Mouse (Mus musculus) activated CD4-positive, CD25-positive, alpha-beta regulatory T cell, adult 4 months (primary cell): Measurements from ENCODE around the gene Srsf12. TPM values are rescaled to one million over a fixed set of nuclear protein-coding genes. Genes with fewer than 3 reads are reported as not detected.

ENCODE experiments used
- ATAC-seq: one replicate; pipeline ENCODE4 v1.8.0; 2017
- polyA plus RNA-seq, 2 experiments: library from polyadenylated mRNA; unstranded; fragments of 100-300 nt; shearing (Covaris generic); gene quantifications; one replicate each; pipeline ENCODE4 v1.2.1; 2017

The Srsf12 gene
- 1 to 10 TPM; 2.1 to 3.9 TPM for polyA plus RNA-seq

DNA sequence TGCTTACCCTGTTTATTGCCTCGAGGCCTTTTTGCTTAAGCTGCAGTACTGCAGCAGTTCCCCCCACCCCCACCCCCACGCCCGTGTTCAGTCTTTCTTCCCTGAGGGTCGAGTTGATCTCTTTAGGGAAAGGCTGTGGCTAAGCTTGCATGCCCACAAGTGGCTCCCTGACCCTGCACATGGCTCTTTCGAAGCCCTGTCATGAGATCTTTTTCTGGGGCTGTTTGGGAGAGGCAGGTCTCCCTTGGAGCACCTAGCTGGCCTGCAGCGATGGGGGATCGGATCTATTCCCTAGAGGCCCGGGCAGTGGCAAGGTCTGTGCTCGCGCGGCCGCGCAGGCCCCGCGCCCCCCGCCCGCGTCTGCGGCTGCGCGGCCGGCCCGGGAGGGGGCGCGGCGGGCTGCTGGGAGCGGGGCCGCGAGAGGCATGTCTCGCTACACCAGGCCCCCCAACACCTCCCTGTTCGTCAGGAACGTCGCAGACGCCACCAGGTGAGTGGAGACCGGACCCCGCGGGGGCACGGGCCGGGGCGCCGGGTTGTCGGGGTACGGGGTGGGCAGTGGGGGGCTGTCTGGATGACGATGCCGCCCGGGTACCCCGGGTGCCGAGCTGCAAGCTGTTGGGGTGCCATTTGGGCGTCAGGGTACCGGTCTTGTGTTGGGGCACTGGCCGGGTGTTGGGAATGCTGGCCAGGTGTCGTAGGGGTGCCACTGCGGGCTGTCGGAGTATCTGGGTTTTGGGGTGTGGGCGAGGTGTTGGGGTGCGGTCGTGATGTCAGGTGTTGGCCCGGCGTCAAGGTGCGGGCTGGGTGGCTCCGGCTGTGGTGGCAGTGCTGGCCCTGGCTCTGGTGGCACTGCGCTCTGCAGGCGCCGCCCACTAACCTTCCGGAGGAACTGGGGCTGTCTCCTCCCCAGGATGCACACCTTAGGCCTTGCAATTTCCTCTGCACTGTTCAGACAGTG is at the start of gene Srsf12:
Srsf12 (plus strand) TSS at position 111 of the 961 bp plus-strand sequence.
- ATAC-seq, result peak; percentile 90

DNA sequence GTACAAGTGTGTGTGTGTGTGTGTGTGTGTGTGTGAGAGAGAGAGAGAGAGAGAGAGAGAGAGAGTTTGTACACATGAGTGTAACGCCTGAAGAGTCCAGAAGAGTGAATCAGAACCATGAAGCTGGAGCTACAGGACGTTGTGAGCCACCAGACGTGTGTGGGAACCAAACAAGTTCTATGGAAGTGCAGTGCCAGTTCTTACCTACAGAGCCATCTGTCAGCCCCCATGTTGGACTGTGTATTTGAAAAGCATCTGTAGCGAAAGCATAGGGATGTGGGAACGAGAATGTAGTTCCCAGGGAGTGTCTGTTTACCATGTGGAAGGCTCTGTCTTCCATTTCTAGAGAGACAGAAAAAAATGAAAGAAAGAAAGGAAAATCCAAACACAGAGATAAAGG is 25.3 kb upstream of the Srsf12 start:
- ATAC-seq, result no peak

DNA sequence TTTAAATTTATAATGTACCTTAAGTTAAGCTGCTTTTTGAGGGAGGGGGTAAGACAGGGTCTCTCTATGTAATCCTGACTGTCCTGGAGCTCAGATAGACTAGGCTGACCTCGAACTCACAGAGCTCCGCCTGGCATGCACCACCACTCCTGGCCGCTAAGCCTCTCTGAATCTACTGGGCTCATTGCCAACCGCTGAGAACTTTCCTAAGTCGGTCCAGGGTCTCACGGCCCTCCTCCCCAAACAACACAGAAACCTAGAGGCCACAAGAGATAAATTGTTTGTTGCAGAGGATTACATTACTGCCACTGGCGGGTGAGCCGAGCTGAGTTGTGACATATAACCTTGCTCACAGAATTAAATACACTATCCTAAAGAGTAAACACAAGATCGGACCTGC is 20.6 kb upstream of the Srsf12 start:
- no peak for ATAC-seq

DNA sequence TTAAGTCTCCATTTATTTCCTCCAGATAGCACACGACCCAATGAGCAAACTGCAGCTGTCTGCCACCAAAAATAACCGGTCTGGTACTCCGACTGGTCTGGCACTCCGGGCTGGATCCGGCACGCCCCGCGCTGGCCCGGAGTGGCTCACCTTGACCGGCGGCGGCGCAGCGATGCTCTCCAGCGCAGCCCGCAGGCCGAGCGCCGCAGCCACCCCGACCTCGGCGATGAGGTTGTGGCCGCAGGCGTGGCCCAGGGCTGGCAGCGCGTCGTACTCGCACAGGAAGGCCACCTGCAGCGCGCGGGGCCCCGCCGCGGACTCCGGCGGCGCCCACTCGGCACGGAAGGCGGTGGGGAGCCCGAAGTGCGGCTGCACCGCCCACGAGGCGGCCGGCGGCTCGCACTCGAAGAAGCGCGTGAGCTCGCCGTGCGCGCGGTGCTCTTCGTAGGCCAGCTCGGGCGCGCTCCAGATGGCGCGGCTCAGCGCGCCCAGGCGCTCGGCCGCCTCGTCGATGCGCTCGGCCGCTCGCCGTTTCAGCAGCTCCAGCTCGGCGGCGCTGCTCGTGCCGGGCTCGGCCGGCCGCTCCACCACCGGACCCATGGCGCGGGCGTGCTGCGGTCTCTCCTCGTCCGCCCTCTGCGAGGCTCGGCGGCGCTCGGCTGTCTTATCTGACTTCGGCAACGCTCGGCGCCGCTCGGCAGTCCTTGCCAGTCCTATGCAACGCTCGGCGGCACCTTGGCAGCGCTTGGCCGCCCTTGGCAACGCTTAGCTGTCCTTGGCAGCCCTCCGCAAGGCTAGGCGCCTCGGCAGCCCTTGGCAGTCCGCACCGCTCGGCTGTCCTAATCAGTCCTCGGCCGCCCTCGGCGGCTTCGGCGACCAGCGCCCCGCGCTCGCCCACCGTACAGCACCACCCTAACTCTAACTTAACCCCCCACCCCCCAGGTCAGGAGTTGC is 19.7 kb upstream of the Srsf12 start:
- ATAC-seq, result peak; percentile 61

DNA sequence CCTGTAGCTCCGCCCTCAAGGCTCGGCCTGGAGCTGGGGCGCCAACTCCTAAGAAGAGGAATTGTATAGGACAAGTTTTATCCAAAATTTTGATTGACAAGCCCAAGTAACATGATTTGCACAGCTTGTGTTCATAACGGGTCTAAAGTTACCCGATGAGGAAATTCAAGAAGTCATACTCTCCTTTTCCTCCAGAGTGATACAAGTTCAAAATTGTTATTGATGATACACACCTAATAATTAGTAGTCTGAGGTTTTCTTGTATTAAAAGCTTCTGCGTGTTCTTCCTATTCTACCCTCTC is 19.1 kb upstream of the Srsf12 start, which contains the start of gene Pm20d2:
Pm20d2 (minus strand) TSS at position 3 of the 302 bp plus-strand sequence.
- no peak for ATAC-seq

DNA sequence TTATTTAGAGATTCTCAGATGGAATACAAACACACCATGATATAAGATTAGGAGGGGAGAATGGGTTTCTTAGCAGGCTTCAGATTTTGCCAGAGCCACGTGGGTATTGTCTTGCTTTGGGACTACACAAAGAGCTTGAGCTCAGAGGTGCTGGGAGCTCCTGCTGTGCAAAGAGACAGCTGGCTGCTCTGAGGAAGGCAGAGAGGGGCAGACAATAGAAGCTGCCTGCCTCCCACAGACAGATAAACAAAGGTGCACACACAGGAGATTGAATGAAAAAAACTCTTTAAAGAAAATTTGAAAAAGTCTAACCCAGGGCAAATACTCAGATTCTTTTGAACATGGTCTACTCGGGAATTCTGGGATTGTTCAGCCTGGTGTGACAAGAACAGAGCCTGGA is 10.7 kb upstream of the Srsf12 start:
- ATAC-seq, result no peak

DNA sequence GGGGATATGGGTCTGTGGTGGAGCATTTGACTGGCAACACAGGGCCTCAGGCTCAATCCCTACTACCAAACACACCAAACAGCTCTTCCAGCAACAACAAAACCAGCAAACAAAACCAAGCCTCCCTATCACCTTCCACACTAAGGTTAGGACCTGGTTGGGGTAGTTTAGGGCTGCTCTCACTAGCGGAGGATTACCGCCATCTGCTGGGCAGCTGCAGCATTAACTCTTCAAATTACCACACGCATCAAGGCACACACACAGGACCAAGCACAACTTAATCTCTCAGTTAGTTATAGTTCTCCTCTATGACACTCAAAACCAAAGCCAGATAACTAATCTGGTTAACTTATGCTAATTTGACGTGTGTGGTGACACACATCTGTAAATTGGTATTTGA is 4.1 kb upstream of the Srsf12 start:
- peak; percentile 36 for ATAC-seq

DNA sequence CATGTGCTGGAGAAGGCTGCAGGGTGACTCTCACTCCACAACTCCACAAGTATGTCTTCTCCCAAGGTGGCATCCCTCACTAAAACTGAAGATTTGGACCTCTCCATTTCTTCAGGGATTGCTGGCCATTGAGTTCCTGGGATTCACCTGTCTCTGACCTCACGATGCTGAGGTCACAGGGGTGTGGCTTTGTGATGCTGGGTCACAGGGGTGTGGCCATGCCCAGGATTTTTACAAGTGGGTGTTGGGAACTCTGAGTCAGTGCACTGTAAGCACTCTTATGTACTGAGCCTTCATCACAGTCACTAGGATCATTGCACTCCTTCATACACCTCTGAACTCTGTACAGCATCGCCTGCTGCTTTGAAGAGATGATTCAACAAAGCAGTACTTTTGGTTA is 1.2 kb upstream of the Srsf12 start:
- no peak for ATAC-seq

DNA sequence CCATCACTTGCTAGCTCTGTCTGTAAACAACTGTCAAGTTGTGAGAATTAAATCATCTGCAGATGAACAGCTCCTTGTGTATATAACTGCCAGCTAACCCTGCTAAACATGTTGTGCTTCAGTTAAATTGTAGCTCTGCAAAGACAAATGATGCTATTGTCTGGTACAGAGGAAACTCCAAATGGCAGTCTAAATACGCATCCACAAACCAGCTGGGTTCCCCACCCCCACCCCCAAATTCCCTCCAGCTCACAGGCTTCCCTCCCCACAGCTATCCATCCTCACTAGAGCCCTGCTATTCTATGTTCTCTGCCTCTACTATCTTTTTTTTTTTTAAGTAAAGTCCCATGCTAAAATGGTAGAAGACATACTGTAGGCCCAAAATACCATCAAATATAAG is 13.1 kb downstream of the Srsf12 start:
- no peak for ATAC-seq

DNA sequence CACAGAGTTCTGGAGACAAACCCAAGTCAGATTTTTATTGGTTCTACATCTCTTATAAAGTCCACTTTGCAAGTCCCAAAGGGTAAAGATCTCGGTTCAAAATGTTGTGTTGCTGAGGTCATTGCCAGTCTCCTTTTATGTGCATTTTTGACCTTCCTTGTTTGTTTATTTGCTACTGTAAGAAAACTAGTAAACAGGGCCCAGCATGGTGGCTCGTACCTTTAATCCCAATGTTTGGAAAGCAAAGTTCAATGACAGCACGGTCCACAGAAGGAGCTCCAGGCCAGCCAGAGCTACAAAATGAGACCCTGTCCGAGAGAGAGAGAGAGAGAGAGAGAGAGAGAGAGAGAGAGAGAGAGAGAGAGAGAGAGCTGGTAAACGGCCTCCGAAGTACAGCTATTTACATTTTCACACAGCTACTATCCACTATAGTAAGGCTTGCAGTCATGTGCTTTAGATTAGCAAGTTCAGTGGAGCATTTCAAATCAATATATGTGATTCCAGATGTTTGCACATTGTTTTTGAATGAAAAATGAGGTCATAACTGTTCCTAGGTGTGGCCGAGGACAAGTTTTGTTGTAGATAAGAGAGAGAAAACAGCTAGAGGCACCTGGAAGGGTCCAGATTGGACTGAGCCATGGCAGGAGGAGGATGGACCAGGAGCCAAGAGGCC is 15.3 kb downstream of the Srsf12 start:
- ATAC-seq, result no peak

DNA sequence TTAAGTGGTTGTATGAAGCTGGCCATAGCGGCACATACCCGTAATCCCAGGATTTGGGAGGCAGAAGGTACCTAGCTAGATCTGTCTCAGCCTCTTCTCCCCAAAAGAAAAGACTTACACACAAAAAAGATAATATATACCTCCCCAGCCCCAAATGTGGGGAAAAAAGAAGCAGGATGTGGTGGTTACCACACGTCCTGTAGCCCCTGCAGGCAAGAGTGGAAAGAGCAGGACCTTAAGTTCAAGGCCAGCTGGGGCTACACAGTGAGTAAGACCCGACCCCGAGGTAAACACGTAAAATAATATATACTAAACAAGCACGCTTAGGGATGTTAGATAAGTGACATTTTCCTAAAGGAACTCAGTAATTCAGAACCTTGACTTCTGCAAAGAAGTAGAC is 18.4 kb downstream of the Srsf12 start:
- ATAC-seq, result peak; percentile 87

DNA sequence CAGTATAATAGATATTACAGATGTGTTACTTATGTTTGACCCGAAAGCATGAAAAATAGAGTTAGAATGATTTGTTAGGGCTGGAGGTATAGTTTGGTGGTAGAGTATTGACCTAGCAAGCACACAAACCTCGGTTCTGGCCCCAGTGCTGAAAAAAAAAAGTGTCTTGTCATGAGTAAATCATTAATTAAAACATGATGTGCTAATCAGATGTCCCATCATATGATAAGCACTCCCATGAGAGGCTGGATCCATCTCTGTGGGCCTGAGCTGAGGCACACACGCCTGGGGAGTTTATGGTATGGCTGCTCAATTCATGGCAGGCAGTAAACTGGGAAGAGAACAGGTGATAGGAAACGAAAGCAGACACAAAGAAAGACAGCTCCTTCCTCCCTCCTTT is 20.8 kb downstream of the Srsf12 start:
- ATAC-seq, result no peak

DNA sequence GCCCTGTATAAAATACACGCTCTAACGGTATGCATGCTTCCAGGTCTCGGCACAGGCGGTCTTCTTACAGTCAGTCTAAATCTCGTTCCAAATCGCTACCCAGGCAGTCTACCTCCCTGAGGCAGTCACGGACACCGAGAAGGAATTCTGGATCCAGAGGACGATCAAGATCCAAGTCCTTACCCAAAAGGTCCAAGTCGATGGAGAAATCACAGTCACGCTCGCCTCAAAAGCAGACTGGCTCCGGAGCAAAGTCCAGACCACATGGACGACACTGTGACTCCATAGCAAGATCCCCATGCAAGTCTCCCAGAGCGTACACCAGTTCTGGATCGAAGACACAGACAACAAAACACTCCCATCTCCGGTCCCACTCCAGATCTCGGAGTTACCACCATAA is 22.1 kb downstream of the Srsf12 start:
- ATAC-seq, result no peak

DNA sequence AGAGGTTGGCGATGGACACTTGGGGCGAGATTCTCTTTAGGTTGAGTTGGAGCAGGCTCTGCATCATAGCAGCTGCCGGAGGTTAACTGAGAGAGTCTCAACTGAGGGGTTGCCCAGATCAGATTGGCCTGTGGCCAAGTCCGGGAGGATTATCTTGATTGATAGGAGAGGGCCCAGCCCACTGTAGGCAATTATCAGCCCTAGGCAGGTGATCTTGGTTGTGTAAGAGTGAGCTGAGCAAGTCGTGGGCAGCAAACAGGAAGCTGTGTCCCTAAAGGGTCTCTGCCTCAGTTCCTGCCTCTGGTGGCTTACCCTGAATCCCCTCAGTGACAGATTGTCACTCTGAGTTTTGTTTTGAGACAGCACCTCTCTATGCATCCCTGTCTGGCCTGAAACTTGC is 33.7 kb downstream of the Srsf12 start:
- peak; percentile 5 for ATAC-seq

DNA sequence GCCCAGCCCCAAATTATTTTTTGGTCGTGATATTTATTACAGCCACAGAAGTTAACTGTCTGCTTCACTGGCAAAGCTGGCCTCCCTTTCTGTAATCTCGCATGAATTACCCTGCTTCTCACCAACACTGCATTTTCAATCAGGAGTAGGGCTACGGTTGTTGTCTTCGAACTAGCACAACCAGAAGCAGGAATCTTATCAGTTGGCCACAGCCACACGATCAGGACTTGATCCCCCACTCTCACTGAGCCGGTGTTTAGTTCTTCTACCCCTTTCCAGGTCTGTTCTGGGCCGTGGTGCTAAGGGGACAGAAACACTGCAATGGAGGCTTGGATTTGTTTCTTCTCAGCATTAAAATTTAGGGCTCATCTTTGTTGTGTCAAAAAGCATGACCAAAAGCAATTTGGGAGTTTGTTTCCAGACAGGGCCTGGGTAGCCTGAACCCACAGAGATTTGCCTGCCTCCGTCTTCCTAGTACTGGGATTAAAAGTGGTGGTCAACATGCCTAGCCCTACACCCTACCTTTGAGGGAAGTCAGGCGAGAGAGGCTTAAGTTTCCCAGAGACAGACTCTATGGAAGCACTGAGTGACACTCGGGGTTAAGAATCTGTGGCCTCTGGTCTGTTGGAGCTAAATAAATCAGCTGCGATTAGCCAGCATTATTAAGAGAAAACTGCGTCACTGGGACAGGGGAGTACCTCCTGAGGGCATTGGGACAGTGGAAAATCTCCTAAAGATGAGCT is 34.4 kb downstream of the Srsf12 start:
- ATAC-seq, result no peak

DNA sequence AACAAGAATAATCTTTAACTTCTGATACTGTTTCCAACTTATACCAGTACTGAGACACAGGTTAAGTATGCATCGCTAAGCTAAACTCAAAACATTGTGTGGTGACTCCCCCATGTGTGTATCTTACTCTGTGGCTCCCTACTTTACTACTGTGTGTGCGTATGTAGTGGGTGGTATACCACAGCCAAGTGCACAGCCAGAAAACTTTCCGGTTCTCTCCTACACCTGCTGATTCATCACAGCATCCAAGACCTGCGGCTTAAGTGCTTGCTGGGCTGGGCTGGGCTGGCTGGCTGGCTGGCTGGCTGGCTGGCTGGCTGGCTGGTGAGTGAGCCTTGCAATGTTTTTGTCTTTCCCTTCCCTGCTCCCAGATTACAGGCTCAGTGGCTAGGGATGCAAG is 35.1 kb downstream of the Srsf12 start:
- ATAC-seq, result no peak

DNA sequence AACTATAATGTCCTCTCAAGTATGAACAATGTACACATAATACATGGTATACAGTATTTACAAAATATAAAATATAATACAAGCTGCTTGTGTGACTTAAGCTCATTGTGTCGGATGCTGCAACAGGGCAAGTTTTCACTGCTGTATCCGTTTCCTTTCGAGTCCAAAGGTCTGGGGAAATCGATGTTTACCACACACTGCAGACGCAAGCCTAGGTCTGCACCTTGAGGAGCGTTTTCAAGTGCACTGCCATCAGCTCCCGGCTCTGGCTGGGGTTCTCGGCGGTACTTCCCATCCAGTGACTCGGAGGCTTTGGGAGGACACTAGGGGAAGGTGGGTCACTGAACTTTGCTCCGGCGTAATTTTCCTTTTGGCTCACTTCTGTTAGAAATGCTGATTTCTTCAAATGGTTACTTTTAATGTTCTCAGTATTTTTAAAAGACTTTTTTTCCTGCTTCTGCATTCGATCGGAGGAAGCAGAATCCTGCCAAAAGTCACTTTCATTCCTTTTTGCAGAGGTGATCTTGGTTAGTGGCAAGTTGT is 37.1 kb downstream of the Srsf12 start:
- ATAC-seq, result no peak

DNA sequence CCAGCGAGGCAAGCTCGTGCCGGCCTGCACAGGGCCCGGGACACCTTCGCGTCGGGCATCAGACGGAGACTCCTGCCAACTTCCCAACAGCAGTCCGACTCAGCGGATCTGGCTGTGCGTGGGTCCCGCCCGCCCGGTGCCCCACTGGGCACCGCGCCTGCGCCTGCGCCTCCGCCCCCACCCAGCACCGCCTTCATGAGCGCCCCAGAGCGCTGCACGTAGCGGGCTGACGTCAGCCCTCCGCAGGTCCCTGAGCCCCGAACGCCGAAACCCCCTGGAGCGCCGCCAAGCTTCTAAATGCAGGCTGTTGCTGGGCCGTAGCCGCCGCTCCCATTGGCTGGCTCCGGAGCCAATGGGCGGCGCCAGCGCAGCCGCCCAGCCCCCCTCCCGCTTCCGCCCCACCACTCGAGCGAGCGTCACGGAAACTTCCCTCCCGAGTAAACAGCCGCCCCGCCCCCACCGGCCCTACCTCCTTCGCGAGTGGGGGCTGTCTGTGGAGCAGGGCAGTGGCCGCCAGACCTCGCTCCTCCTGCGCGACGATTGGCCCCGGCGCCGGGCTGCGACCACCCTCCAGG is 38.8 kb downstream of the Srsf12 start:
- peak; percentile 74 for ATAC-seq

DNA sequence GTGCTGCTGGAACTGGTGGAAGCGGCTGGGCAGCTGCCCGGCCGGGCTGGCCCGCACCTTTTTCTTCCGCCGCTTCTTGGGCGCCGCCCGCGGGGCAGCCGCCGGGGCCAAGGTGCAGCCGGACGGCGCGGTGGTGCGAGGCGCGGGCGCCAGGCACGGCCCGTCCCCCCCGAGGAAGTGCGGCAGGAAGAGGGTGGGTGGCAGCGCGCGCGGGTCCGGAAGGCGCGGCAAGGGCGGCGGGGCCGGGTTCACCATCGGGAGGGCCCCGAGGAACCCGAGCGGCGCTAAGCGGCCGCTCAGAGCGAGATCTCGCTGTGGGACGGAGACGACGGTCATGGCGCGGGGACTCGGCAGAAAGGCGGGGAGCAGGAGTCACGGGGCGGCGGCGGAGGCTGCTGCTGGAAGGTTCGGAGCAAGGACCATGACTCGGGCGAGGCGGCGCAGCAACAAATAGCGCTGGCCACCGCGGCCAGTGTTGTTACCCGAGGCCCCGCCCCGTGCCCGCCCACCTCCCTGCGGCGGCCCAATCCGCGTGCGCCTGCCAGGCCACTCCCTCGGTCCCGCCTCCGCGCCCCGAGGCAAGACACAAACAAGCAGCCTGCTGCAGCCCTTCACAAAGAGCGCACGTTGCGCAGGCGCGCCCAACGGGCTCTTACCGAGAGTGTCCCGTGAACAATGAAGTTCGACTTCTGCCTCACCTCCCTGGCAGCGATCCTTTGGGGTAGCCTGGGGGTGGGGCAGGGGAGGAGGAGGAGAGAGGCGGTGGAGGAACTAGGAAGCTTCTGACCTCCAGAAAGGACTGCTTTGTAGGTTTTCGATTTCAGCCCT is 39.5 kb downstream of the Srsf12 start:
- peak; percentile 58 for ATAC-seq

DNA sequence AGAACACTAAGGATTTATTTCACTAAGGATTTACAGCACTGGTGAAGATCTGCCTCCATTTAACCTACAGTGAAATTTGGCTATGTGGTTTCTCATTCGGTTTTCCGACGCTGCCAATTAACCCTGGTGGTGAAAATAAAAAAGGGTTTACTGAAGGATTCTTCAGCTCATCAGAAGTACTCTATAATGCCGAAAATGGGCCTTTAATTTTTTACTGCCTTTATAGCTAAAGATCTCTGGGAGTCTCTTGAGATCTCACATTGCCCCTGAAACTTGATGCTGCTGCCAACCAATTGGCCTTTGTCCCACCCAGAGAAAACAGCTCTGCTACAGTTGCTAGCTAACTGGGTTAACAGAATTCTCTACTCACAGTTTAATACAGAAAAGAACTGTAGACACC is 40.1 kb downstream of the Srsf12 start:
- ATAC-seq, result no peak
